Mouse (Mus musculus) skeletal muscle tissue, adult 2 months (tissue): ENCODE data around the gene Sik3.
A peak's percentile ranks its signal among the peaks of the same experiment; 100 is the strongest.
"Not testable (repeated sequence)": the region's sequence is repeated elsewhere in the genome, so short reads cannot be mapped to it uniquely, and the experiment has no call there.

Experiments used
- DNase-seq: peaks from one replicate; pipeline ENCODE4 v3.0.0-alpha.2; 2012; ENCODE audit warnings: low read depth, low spot score

The Sik3 gene

DNA sequence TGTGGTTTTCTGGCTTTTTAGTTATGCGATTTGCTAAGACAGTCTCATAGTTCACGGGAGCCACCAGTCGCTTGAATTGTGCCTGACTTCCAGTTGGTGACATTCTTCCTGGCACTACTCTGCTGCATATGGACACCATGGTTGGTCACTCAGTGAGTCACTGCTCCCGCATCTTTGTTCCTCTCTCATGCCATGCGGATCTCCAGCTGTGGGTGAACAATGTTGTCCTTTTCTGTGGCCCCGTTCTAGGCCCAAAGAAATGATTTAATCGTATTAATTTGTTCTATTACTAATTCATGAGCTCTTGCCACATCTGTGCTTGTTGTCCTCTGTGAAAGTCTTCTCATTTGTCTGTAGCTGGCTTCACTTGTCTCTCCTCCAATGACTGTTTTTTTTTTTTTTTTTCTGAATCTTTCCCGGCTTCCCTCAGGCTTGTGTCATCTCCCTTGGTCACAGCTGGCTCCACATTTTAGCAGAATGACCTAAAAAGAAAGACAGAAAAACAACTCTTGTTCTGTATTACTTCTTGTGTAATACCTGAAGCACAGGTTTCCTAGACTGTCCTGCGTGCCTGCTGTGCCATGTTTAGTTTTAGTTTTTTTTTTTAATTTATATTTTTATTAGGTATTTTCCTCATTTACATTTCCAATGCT is 40.5 kb downstream of the Sik3 start:
- DNase-seq, result peak; percentile 26

DNA sequence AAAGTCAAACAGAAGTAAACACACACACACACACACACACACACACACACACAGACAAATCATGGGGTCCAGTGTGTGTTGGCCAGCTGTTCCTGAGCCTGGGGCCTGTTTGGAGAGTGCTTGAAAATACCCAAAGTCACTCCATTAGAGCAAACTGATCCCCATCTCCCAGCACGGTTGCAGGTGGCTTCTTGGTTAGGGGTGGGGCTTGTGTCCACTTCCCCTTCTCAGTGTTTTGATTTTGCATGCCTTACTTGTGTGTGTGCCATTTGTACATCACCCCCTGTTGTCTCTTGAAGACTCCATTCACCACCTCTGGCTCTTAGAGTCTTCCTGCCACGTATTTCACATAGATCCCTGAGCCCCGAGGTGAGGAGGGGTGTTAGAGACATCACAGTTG is 45.4 kb downstream of the Sik3 start:
- DNase-seq, result no peak

DNA sequence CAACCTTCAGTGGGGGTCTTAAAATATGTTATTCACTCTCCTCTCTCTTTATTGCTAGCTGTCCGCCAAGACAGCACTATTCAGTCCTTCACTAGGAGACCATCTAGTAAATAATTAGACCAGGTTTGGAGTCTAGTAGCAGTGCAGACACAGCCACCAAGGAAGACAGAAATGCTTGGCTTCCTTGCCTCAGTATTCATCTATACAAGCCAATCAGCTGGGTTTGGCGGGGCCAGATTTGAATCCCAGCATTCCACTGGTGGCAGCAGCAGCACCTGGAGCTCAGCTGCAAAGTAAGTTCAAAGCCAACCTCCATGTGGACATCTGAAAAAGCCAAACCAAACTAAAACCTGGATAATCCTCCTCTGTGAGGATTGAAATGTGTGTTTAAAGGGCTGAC is 47.6 kb downstream of the Sik3 start:
- DNase-seq, result no peak

DNA sequence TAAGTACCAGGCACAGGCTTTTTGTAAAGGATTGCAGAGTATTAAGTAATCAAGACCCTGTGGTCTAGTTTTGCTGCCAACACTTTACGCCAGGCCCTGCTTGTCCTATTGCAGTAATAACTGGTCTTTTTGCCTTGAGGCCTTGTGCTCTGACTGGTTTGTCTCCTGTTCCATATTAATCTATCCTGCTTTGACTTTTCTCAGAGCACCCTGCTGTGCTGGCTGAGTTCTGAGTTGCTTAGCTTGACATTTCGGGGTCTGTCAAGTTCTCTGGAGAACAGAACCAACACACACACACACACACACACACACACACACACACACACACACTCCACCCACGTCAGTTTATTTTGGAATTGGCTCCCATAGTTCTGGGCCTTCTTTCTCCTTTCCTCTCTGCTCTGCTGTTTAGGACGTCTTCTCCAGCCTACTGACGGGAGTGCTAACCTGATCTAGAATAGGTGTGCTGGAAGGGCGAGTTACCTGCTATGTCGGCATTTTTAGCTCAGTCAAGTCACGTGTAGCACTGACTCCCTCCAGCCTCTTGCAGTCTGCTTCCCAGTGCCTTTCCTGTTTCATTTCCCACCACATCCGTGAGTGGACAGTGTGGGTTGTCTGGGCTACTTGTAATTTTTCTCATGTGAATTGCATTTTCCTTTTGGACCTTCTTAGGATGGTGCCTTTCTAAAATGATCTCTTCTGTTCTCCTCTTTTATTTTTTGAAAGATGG is 49.2 kb downstream of the Sik3 start:
- DNase-seq, result peak; percentile 45

DNA sequence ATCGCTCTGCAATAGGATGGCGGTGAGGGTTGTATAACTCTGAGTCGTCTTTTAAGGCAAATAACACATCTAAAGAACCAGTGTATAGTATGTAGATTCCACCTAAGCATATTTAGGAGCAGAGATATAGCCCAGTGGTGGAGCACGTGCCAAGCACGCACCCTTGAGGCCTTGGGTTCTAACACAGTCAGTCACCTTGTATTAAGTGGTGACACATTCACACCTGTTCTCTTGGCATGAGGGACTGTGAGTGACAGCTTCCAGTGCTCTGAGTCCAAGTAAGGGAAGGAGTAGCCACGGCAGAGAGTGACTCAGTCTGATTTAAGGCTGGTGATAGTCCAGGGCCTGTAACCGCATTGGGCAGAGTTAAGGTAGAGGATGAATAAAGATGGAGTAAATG is 51.7 kb downstream of the Sik3 start:
- peak; percentile 48 for DNase-seq

GRCm38 (mm10) chr9:46066711-46067110 is 54.1 kb downstream of the Sik3 start:
- no peak for DNase-seq

- DNase-seq, result peak; percentile 86
These were observed 55.1 kb downstream of the Sik3 start for GRCm38 (mm10) chr9:46067691-46068090.

DNA sequence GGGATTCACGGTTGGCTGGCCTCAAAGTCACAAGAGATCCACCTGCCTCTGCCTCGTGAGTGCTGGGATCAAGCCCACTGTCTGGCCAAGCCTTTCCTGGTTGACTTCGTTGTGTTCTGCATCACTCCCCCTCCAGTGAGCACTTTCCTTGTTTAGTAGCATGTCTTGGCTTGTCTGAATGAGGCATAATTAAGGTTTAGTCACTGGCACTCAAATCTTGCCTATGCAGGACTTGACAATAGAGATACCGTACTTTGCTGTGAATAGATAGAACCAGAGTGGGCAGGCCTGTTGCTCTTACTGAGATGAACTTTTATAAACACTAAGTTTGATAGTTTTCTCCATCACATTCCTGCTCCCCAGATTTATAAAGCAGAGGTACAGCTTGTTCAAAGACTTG is 56.4 kb downstream of the Sik3 start:
- no peak for DNase-seq

DNA sequence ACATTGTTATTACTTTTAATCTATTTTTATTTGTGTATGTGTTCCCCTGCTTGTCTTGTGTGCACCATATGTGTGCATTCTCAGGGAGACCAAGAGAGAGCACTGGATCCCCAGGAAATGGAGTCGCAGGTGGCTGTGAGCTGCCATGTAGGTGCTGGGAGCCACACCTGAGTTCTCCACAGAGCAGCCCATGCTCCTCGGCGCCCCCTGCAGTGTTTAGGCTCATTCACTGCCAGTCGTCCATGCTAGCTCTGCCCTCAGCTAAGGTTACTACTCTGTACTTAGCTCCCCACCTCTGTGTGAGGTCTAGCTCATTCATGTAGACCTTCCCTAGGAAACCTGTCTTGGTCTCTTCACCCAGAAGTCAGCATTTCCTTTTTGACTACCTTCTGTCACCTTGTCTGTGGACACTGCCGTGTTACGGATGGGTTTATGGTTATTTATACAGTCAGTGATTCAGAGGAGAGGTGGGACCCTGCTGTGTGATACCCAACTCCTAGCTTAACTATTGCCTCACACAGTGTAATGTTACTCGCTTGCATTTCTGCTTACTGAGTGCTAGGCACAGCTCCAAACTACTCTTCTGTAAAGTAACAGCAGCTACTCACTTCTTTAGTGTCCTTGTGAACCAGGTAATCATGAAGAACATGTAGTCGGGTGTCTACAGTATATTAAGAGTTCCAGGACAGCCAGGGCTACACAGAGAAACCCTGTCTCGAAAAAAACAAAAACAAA is 59.6 kb downstream of the Sik3 start:
- DNase-seq, result peak; percentile 66

GRCm38 (mm10) chr9:46073443-46073842 is 60.8 kb downstream of the Sik3 start:
- DNase-seq, result no peak

DNA sequence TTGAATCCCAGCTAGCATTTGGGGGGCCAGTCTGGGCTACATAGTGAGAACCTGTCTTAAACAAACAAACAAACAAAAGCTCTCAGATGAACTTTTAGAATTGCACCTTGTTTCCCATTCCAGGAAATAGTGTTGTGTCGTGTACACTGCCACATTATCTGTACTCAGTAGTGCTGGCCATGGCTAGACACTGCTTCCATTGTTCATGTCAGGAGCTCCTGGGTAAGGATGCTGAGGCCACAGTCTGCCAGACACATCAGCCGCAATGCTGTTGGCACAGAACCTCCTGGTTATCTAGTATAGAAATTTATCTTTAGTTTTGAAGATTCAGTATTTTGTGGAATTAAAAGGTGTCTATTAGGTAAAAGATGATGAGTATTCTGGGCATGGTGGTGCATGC is 63.0 kb downstream of the Sik3 start:
- DNase-seq, result no peak

DNA sequence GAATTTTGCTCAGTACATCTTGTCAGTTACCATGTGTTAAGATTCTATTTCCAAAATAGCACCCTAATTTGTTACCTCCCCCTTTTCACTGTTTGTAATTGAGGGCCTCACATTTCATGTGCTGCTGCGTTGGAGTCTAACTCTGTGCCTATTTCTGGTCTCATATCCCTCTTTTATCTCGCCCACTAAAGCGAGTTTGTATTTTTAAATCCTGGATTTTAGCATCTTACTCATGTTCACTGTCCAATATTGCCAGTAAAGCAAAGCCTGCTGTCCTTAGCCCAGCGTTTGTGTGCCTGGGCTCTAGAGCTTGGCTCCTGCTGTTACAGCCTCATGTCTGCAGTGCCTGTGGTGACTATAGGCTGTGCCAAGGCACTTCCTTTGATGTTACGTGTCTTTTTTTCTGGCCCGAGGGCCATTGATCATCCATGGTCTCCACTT is 69.8 kb downstream of the Sik3 start:
- DNase-seq, result no peak

DNA sequence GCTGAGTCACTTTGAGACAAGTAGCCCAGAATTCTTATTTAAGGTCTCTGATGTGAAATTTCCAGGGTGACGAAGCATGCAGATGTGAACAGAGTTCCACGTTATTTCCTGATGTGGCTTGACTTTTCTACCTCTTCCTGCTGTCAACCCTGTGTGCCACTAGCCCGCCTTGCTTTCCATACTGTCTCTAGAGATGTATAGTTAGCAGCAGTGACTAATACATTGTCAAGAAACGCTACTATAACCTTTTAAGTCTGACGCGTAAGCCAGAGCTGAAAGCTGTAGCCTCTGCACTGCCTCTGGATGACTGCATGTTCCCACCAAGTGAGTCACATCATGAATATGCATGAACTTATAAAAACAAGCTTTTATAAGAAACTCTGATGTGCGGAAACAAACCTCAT is 70.9 kb downstream of the Sik3 start:
- no peak for DNase-seq

DNA sequence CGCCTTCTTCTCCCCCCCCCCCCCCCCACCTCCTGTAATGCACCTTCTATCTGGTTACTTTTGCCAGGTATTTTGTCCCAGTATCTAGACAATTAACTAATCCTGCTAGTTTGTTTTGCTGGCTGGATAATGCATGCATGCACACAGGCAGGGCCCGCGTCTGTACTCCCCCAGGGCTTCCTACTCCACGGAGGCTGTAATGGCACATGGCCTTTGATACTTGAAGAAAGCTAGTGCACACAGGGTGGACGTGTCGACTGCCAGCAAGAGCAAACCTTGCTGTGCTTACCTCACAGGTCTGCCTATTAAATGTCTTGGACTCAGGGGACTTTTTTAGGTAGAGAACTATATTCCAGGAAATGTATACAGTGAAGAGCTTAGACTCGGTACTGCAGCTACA is 73.3 kb downstream of the Sik3 start:
- no peak for DNase-seq

- DNase-seq, result no peak
These were observed 74.2 kb downstream of the Sik3 start for GRCm38 (mm10) chr9:46086826-46087225.

DNA sequence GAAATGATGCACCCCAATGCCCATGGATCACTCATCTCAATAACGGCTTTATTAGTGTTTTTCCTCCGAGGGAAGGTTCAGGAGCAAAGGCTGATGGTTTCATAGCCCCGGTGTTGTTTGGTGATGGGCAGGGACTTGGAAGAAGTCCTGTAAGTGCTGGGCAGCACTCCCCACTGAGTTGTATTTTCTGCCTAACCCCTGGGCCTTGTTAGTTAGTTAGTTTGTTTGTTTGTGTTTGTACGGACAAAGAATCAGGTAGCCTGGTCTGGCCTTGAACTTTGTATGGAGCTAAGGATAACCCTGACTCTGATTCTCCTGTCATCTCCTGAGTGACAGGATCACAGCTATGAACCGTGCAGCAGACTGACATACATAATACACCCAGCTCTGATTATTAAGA is 74.8 kb downstream of the Sik3 start:
- no peak for DNase-seq

GRCm38 (mm10) chr9:46088722-46089121 is 76.1 kb downstream of the Sik3 start:
- DNase-seq, result no peak

DNA sequence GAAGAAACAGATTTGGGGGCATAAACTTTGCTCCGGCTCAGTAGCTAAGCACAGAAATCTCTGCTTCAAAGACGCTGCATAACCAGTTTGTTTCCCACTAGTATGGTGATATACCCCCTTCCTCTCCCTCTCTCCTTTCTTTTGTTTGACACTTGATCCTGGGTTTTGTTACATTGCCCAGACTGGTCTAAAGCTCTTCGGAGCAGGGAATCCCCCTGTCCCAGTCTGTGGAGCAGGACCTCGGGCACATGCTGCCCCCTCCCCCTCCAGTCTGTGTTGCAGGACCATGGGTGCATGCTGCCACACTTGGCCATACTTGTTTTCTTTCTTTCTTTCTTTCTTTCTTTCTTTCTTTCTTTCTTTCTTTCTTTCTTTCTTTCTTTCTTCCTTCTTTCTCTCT is 77.4 kb downstream of the Sik3 start:
- DNase-seq, result no peak

GRCm38 (mm10) chr9:46091157-46091556 is 78.5 kb downstream of the Sik3 start:
- DNase-seq, result not testable (repeated sequence)

DNA sequence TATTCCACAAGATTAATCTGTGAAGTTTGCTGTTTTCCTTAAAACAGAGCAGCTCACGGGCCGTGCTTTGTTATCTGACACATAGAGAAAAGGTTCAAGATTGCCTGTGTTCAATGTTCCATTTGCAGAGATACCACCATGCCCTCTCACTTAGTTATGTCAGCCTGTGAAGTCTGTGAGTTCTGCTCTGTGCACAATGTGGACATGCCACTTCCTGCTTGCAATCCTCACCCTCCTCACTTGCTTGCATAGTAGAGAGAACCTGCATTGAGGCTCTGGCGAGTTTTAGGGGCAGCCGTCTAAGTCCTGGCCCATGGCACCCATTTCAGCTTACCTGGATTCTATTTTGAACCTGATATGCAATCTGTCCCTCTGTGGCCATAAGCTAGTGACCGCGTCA is 80.0 kb downstream of the Sik3 start:
- no peak for DNase-seq

DNA sequence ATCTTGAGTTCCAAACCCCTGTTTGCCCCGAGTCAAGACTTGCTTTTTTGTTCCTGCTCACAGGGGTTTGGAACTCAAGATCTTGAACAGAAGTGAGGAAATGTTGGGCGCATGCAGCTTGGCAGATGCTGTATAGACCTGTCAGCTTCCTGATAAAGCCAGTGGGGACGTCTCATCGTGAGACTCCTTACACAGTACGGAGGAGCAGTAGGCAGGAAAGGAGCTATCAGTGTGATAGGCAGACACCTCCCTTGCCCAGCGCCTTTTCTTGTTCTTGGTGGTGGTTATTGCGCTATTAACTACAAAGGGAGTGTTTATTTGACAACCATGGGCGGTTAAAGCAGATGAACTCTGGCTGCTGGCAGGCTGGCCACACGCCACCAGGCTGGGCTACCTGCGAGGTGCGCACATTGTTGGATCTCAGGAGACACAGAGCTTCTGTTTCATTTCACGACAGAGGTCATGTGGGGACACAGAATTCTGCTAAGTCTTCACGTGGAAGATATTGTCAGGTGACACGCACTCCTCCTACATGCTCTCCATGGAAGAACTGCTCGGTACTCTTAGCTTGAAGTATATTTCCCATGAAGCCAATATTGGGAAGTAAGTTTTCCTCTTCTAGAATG is 85.9 kb downstream of the Sik3 start:
- no peak for DNase-seq

- no peak for DNase-seq
These were observed 86.5 kb downstream of the Sik3 start for GRCm38 (mm10) chr9:46099107-46099506.
